Mouse (Mus musculus): Measurements from ENCODE around the gene Cfap300.

Cfap300 gene

DNA sequence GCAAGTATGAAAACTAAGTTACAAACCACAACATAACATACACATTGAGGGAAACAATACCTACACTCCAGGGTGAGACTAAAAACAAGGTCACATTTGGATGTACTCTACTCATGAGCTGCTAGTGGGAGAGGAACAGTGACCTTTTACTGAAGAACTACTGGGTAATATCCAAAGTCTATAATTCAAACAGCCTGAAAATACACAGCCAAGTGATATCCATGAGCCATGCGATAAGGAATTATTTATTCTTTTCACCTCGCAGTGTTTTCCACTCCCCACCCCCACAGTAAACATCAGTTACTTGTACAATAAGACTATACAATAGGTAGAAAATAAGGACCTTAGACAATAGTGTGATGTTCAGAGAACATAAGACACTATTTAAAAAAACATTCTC is 62.5 kb downstream of the Cfap300 start:
- DNase-seq = no peak

DNA sequence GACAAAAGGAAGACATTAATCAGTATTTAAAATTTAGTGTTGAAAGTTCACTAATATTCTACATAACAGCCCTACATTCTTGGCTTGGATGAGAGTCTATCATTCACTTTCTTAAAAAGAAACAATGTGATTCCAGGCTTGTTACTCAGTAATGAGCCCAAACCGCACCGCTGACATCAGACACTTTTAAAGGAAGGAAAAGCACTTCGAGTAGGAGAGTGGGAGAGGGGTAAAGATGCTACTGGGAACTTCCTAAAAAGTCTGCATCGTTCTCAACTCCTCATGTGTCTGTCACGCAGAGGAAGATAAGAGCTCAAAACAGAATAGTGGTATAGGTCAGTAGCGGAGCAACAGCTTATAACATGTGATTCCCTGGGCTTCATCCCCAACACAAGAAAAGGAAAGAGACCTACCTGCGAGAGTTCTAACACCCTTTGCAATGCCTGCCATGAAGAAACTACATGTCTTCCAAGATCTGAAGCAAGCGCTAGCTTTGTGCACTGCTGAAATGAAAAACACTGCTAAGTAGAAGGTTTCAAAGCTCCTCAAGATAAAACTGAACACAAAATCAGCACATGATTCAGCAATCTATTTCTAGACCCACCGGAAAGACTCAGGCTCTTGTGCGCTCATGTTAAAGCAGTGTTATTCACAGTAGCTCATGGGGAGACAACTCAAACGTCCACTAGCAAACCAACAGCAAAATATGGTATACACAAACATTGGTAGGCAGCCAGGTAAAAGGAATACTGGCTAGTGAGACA is 63.3 kb downstream of the Cfap300 start:
- no peak for DNase-seq

DNA sequence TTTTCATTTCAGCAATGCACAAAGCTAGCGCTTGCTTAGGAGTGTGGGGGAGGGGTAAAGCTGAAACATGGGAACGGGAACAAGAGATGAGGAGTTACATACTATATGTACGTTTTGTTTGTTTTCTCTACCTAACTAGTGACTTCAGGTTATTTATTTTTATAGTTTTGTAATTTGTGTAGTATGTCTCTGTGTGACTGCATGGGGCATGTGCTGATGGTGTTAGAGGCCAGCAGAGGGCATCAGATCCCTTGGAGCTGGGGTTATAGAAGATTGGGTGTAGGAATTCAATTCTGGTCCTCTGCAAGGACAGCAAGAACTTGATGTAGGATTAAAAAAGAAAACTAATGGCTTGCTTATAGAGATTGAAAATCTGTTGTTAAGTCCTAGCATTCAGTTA is 64.1 kb downstream of the Cfap300 start:
- DNase-seq = no peak

DNA sequence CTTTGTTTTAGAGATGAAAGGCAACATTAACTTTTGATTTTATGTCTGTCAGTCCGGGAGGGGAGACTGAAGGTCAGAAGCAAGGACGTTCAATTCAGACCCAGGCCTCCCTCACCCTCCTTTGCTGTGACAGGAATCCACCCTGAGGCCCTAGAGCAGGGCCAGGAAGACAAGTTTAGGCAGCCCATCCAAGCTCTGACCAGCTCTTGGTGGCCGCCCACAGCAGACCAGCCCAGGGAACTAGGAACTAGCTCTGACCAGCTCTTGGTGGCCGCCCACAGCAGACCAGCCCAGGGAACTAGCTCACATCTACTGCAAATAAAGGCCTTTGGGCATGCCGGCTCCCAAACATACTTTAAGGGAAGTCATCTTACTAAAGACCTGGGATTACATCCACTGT is 65.0 kb downstream of the Cfap300 start:
- DNase-seq = no peak

DNA sequence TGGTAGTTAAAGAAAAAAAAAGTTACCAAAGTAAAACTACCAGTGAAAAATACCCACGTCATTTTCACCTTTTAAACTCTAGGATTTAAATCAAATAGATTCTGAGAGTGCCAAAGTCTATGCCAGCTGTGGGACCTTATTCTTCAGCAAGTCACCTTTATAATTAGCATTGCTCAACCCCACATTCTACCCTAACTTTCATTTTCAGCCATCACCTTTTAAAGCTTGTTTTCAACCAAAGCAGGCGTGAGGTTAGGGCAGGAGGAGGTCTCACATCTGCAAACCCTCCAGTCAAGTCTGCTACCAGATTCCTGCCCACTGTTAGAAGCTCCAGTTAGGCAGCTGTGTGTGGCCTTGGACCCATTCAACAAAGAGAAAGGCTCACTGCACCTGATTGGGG is 70.6 kb downstream of the Cfap300 start:
- no peak for DNase-seq

Measured in cerebellum, postnatal 10 days (tissue).